ENCODE assay signal across 10 mouse cellular contexts in genomic region chr11:79527739-79528384, GRCm38 (mm10). TPM values are rescaled to one million over a fixed set of nuclear protein-coding genes. Genes with fewer than 3 reads are reported as not detected.
DNase-seq lines count a peak whose midpoint lies in the region; ATAC-seq and TF ChIP-seq lines count a peak whose summit lies in the region.
"Had no signal": no experiment of that assay in that cellular context is flagged by ENCODE, and none has a peak within 500 bp of the region (broad histone marks: within the 10 kb centered on the region; RNA-seq: fewer than 3 reads in every experiment).

No protein-coding gene starts in this region.

- no peak for TF ChIP-seq CTCF in heart, adult 2 months (IDR thresholded peaks at IDR 0.05)
- no peak for TF ChIP-seq CTCF in spleen, adult 2 months (IDR thresholded peaks at IDR 0.05; ENCODE audit: extremely low read depth, insufficient read depth, insufficient read length, insufficient replicate concordance)

- 72% methylated on average over 5 of the region's 5 CpGs for WGBS in heart, adult 2 months
- WGBS in heart, embryonic 11.5 days (ENCODE audit: insufficient replicate concordance): 69% methylated on average over 5 of the region's 5 CpGs
- 90% methylated on average over 5 of the region's 5 CpGs for WGBS in midbrain, embryonic 11.5 days
- 89% methylated on average over 5 of the region's 5 CpGs for whole genome bisulfite sequencing in midbrain, embryonic 15.5 days
- WGBS in liver, embryonic 15.5 days (ENCODE audit: insufficient replicate concordance): 32% methylated on average over 5 of the region's 5 CpGs
- 21% methylated on average over 5 of the region's 5 CpGs for WGBS in spleen, adult 2 months

- no peak for TF ChIP-seq EP300 in heart, adult 2 months (IDR thresholded peaks at IDR 0.05; ENCODE audit: insufficient read depth, low read depth, low read length)

- H3K4me3 ChIP-seq in heart, adult 2 months: no peak overlapping the region
- H3K4me3 ChIP-seq in heart, embryonic 11.5 days (ENCODE audit: low read depth, low read length): no peak overlapping the region
- H3K4me3 ChIP-seq in midbrain, embryonic 11.5 days (ENCODE audit: low read depth, low read length): no peak overlapping the region
- no peak overlapping the region for H3K4me3 ChIP-seq in midbrain, embryonic 15.5 days
- 0 out of 2 replicates have a peak overlapping the region, but pooled peaks have one; percentile 4 for H3K4me3 ChIP-seq in liver, embryonic 15.5 days (replicated peaks)
- peak overlapping the region; percentile 39 for H3K4me3 ChIP-seq in spleen, adult 2 months (ENCODE audit: extremely low read depth, insufficient read depth, insufficient read length)
- H3K4me3 ChIP-seq: forebrain, embryonic 13.5 days had no signal

- H3K27ac ChIP-seq in heart, adult 2 months: 0 out of 2 replicates have a peak overlapping the region, but pooled peaks have one; percentile 32
- H3K27ac ChIP-seq in heart, embryonic 11.5 days (ENCODE audit: low read depth, low read length): no peak overlapping the region
- H3K27ac ChIP-seq in midbrain, embryonic 11.5 days (ENCODE audit: low read depth, low read length): no peak overlapping the region
- no peak overlapping the region for H3K27ac ChIP-seq in midbrain, embryonic 15.5 days
- peak overlapping the region; percentile 78 for H3K27ac ChIP-seq in liver, embryonic 15.5 days (replicated peaks)
- H3K27ac ChIP-seq in spleen, adult 2 months (ENCODE audit: insufficient read depth, low read length): peak overlapping the region; percentile 92
- H3K27ac ChIP-seq: forebrain, embryonic 13.5 days had no signal

- no peaks in the 10 kb centered on the region for H3K27me3 ChIP-seq in heart, adult 2 months (ENCODE audit: control insufficient read depth, insufficient read depth, low read length)
- no peaks in the 10 kb centered on the region for H3K27me3 ChIP-seq in heart, embryonic 11.5 days (ENCODE audit: control insufficient read depth, insufficient read depth, low read length)
- H3K27me3 ChIP-seq in midbrain, embryonic 11.5 days (ENCODE audit: control insufficient read depth, insufficient read depth, low read length): no peaks in the 10 kb centered on the region
- H3K27me3 ChIP-seq in midbrain, embryonic 15.5 days (replicated peaks): no peaks in the 10 kb centered on the region
- H3K27me3 ChIP-seq in liver, embryonic 15.5 days: no peaks in the 10 kb centered on the region
- no peaks in the 10 kb centered on the region for H3K27me3 ChIP-seq in spleen, adult 2 months (ENCODE audit: control insufficient read depth, insufficient read depth, low read length)
- H3K27me3 ChIP-seq: forebrain, embryonic 13.5 days had no signal

- intact Hi-C loops in heart, adult 2 months (cut with DNase I): no loop called here
- intact Hi-C loops in left cerebral cortex, postnatal 14 days (cut with DNase I): no loop called here

- no peak overlapping the region for H3K4me2 ChIP-seq in heart, embryonic 11.5 days
- H3K4me2 ChIP-seq in midbrain, embryonic 11.5 days: no peak overlapping the region
- no peak overlapping the region for H3K4me2 ChIP-seq in midbrain, embryonic 15.5 days
- H3K4me2 ChIP-seq in liver, embryonic 15.5 days: peak overlapping the region; percentile 36
- H3K4me2 ChIP-seq: forebrain, embryonic 13.5 days had no signal

- no peaks in the 10 kb centered on the region for H3K79me2 ChIP-seq in heart, adult 2 months (replicated peaks; ENCODE audit: control insufficient read depth, insufficient read depth, low read length)

- no peak overlapping the region for H3K9ac ChIP-seq in heart, adult 2 months (ENCODE audit: low read depth, low read length)
- no peak overlapping the region for H3K9ac ChIP-seq in heart, embryonic 11.5 days (ENCODE audit: low read depth, low read length)
- no peak overlapping the region for H3K9ac ChIP-seq in midbrain, embryonic 11.5 days (ENCODE audit: low read length)
- H3K9ac ChIP-seq in midbrain, embryonic 15.5 days: no peak overlapping the region
- H3K9ac ChIP-seq in liver, embryonic 15.5 days: no peak overlapping the region
- H3K9ac ChIP-seq: forebrain, embryonic 13.5 days had no signal

- no peaks in the 10 kb centered on the region for H3K36me3 ChIP-seq in heart, adult 2 months (ENCODE audit: control insufficient read depth, insufficient read depth, low read length)
- 0 out of 2 replicates have a peak, but pooled peaks cover 4% of the 10 kb centered on the region for H3K36me3 ChIP-seq in heart, embryonic 11.5 days (ENCODE audit: control insufficient read depth, insufficient read depth, low read length)
- no peaks in the 10 kb centered on the region for H3K36me3 ChIP-seq in midbrain, embryonic 11.5 days (ENCODE audit: control insufficient read depth, insufficient read depth, low read length)
- no peaks in the 10 kb centered on the region for H3K36me3 ChIP-seq in midbrain, embryonic 15.5 days (replicated peaks)
- no peaks in the 10 kb centered on the region for H3K36me3 ChIP-seq in liver, embryonic 15.5 days (replicated peaks)
- no peaks in the 10 kb centered on the region for H3K36me3 ChIP-seq in spleen, adult 2 months (ENCODE audit: control insufficient read depth, insufficient read depth, low read length)

- DNase-seq in heart, adult 2 months: peak in 1 of 2 experiments; percentile 40
- DNase-seq in midbrain, embryonic 11.5 days (ENCODE audit: low spot score, missing footprints): peak; percentile 53
- DNase-seq in spleen, adult 2 months (ENCODE audit: low read depth in 1 of 2, low spot score in 2 of 2): peak in 1 of 2 experiments; percentile 64
- DNase-seq in ovary, adult 18-20 months (ENCODE audit: low spot score): no peak
- DNase-seq in left cerebral cortex, postnatal 14 days (ENCODE audit: low spot score in 2 of 2): no peak

- TF ChIP-seq POLR2A in heart, adult 2 months (IDR thresholded peaks at IDR 0.05; ENCODE audit: insufficient read depth, low read depth, low read length): 0 out of 2 replicates have a peak, but pooled peaks have one; percentile 19
- peak; percentile 8; the same call in 1 of the 2 replicates for TF ChIP-seq POLR2A in spleen, adult 2 months (IDR thresholded peaks at IDR 0.05; ENCODE audit: low read depth, low read length)

- H3K9me3 ChIP-seq in heart, embryonic 11.5 days (replicated peaks; ENCODE audit: control insufficient read depth, low read length): no peaks in the 10 kb centered on the region
- H3K9me3 ChIP-seq in midbrain, embryonic 11.5 days (ENCODE audit: control insufficient read depth, low read length): no peaks in the 10 kb centered on the region
- no peaks in the 10 kb centered on the region for H3K9me3 ChIP-seq in midbrain, embryonic 15.5 days
- no peaks in the 10 kb centered on the region for H3K9me3 ChIP-seq in liver, embryonic 15.5 days (replicated peaks)
- H3K9me3 ChIP-seq: forebrain, embryonic 13.5 days had no signal

- no peak for ATAC-seq in heart, embryonic 11.5 days (replicated peaks; ENCODE audit: insufficient number of reproducible peaks, low FRiP score, low TSS enrichment)
- no peak for ATAC-seq in midbrain, embryonic 11.5 days (ENCODE audit: low FRiP score)
- no peak for ATAC-seq in midbrain, embryonic 15.5 days (replicated peaks)
- no peak for ATAC-seq in liver, embryonic 15.5 days (ENCODE audit: insufficient read depth)
- ATAC-seq: forebrain, embryonic 13.5 days had no signal

- H3K4me1 ChIP-seq in heart, adult 2 months (ENCODE audit: control insufficient read depth, insufficient read depth, low read length): peaks cover 4% of the 10 kb centered on the region
- H3K4me1 ChIP-seq in heart, embryonic 11.5 days (ENCODE audit: control insufficient read depth, insufficient read depth, low read length): peaks cover 5% of the 10 kb centered on the region
- no peaks in the 10 kb centered on the region for H3K4me1 ChIP-seq in midbrain, embryonic 11.5 days (ENCODE audit: control insufficient read depth, insufficient read depth, low read length)
- no peaks in the 10 kb centered on the region for H3K4me1 ChIP-seq in midbrain, embryonic 15.5 days
- peaks cover 27% of the 10 kb centered on the region for H3K4me1 ChIP-seq in liver, embryonic 15.5 days (replicated peaks)
- peaks cover 9% of the 10 kb centered on the region; the same call in 1 of the 2 replicates for H3K4me1 ChIP-seq in spleen, adult 2 months (ENCODE audit: control insufficient read depth, insufficient read depth, insufficient read length)
- H3K4me1 ChIP-seq: forebrain, embryonic 13.5 days had no signal

RNA-seq across cellular contexts. Expression of gene Evi2, which starts 2.5 kb away (rescaled TPM):
- total RNA-seq in heart, adult 2 months (2021): under 1 TPM; 0.14 to 0.16 TPM
- polyA plus RNA-seq in heart, adult 2 months (2012; rRNA removed): 0.29 and 0.35 TPM in 2 replicates
- polyA plus RNA-seq in heart, embryonic 11.5 days (2014; fragmentation: Nextera tagmentation; extraction: Ambion mirVana): 0.41 and 1.4 TPM in 2 replicates
- polyA plus RNA-seq in midbrain, embryonic 11.5 days (2014; fragmentation: Nextera tagmentation; extraction: Ambion mirVana): 0.83 and 0.84 TPM in 2 replicates
- polyA plus RNA-seq in midbrain, embryonic 15.5 days (2015; fragmentation: Nextera tagmentation; extraction: Ambion mirVana): 0.43 and 0.74 TPM in 2 replicates
- polyA plus RNA-seq in liver, embryonic 15.5 days (2015; fragmentation: Nextera tagmentation; extraction: Ambion mirVana): 0.75 and 0.82 TPM in 2 replicates
- polyA plus RNA-seq in spleen, adult 2 months (2012; rRNA removed): 12.2 and 13.9 TPM in 2 replicates
- total RNA-seq in left cerebral cortex, postnatal 14 days (2021): under 1 TPM in 1 of 2 experiments, not detected in 1; 0.13 TPM

RNA-seq across cellular contexts. Expression of gene Evi2a, which starts 2.5 kb away (rescaled TPM):
- 1 to 10 TPM; 1.9 to 2.0 TPM for total RNA-seq in heart, adult 2 months (2021)
- 3.8 and 4.2 TPM in 2 replicates for polyA plus RNA-seq in heart, adult 2 months (2012; rRNA removed)
- 1.00 and 2.9 TPM in 2 replicates for polyA plus RNA-seq in heart, embryonic 11.5 days (2014; fragmentation: Nextera tagmentation; extraction: Ambion mirVana)
- 3.0 and 4.6 TPM in 2 replicates for polyA plus RNA-seq in midbrain, embryonic 11.5 days (2014; fragmentation: Nextera tagmentation; extraction: Ambion mirVana)
- polyA plus RNA-seq in midbrain, embryonic 15.5 days (2015; fragmentation: Nextera tagmentation; extraction: Ambion mirVana): 2.9 and 3.3 TPM in 2 replicates
- polyA plus RNA-seq in liver, embryonic 15.5 days (2015; fragmentation: Nextera tagmentation; extraction: Ambion mirVana): 5.9 and 6.3 TPM in 2 replicates
- 22.0 and 25.1 TPM in 2 replicates for polyA plus RNA-seq in spleen, adult 2 months (2012; rRNA removed)
- 10 to 100 TPM in 1 of 2 experiments, 1 to 10 TPM in 1; 5.5 to 10.2 TPM for total RNA-seq in left cerebral cortex, postnatal 14 days (2021)

RNA-seq across cellular contexts. Expression of gene Evi2b, which starts 4.3 kb away (rescaled TPM):
- total RNA-seq in heart, adult 2 months (2021): 1 to 10 TPM in 1 of 2 experiments, under 1 TPM in 1; 0.43 to 1.0 TPM
- 3.8 and 4.2 TPM in 2 replicates for polyA plus RNA-seq in heart, adult 2 months (2012; rRNA removed)
- 0.54 and 0.99 TPM in 2 replicates for polyA plus RNA-seq in heart, embryonic 11.5 days (2014; fragmentation: Nextera tagmentation; extraction: Ambion mirVana)
- 0.22 and 0.51 TPM in 2 replicates for polyA plus RNA-seq in midbrain, embryonic 11.5 days (2014; fragmentation: Nextera tagmentation; extraction: Ambion mirVana)
- 0.14 TPM in 1 of 2 replicates, not detected in the other for polyA plus RNA-seq in midbrain, embryonic 15.5 days (2015; fragmentation: Nextera tagmentation; extraction: Ambion mirVana)
- polyA plus RNA-seq in liver, embryonic 15.5 days (2015; fragmentation: Nextera tagmentation; extraction: Ambion mirVana): 4.8 and 5.2 TPM in 2 replicates
- 56.7 and 57.3 TPM in 2 replicates for polyA plus RNA-seq in spleen, adult 2 months (2012; rRNA removed)
- under 1 TPM; 0.35 to 0.36 TPM for total RNA-seq in left cerebral cortex, postnatal 14 days (2021)
- polyA plus RNA-seq: forebrain, embryonic 13.5 days; neural tube, embryonic 14.5 days had no signal

RNA-seq across cellular contexts. Expression of gene Omg, which starts 24.0 kb away (rescaled TPM):
- not detected for total RNA-seq in heart, adult 2 months (2021)
- polyA plus RNA-seq in heart, adult 2 months (2012; rRNA removed): 0.06 TPM in 1 of 2 replicates, not detected in the other
- polyA plus RNA-seq in heart, embryonic 11.5 days (2014; fragmentation: Nextera tagmentation; extraction: Ambion mirVana): 0.23 and 0.31 TPM in 2 replicates
- polyA plus RNA-seq in midbrain, embryonic 11.5 days (2014; fragmentation: Nextera tagmentation; extraction: Ambion mirVana): 1.9 TPM in 2 replicates
- 5.3 and 5.4 TPM in 2 replicates for polyA plus RNA-seq in midbrain, embryonic 15.5 days (2015; fragmentation: Nextera tagmentation; extraction: Ambion mirVana)
- not detected in 2 replicates for polyA plus RNA-seq in liver, embryonic 15.5 days (2015; fragmentation: Nextera tagmentation; extraction: Ambion mirVana)
- not detected in 2 replicates for polyA plus RNA-seq in spleen, adult 2 months (2012; rRNA removed)
- total RNA-seq in left cerebral cortex, postnatal 14 days (2021): 100 to 1,000 TPM; 105 to 116 TPM

Comparison
In these comparisons a context has a peak if more than half of its experiments do, and no peak if none do; other contexts are left out.
1. H3K27ac ChIP-seq: peak in heart, adult 2 months (single experiment), liver, embryonic 15.5 days (single experiment) and spleen, adult 2 months (single experiment); none in heart, embryonic 11.5 days (single experiment), midbrain, embryonic 11.5 days (single experiment) and midbrain, embryonic 15.5 days (single experiment).
2. H3K4me3 ChIP-seq: peak in liver, embryonic 15.5 days (single experiment) and spleen, adult 2 months (single experiment); none in heart, adult 2 months (single experiment), heart, embryonic 11.5 days (single experiment), midbrain, embryonic 11.5 days (single experiment) and midbrain, embryonic 15.5 days (single experiment).